Mouse (Mus musculus): ENCODE data around the gene Sfxn3. TPM values are rescaled to one million over a fixed set of nuclear protein-coding genes. Genes with fewer than 3 reads are reported as not detected.
A peak's percentile ranks its signal among the peaks of the same experiment; 100 is the strongest.

Sfxn3 gene
- polyA plus RNA-seq, 1 experiment: 90.5 TPM

DNA sequence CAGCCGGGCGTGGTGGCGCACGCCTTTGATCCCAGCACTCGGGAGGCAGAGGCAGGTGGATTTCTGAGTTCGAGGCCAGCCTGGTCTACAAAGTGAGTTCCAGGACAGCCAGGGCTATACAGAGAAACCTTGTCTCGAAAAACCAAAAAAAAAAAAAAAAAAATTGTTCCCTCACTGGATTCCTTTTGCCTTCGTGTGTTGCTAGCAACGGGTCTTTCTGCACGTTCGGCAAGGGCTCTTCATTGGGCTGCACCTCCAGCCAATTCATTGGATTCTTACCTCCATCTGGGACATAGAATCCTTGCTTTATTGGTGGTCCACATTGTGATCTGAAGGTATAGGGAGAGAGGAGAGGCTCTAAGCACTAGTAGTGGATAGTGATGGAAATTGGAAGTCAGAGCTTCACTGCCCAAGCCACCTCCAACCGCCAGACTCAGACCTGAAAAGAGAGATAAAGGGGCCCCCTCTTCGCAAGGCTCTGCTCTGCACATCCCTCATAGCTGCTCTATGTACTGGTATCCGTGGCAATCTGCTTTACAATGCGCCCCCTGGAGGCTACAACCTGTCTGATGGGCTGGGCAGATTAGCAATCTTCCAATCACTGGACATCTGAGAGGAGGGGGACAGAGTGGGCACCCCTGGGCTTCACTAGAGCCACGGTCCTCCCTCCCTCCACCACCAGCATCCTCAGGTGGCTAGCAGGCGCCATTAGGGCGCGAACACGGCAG lies 16.4 kb downstream of the Sfxn3 start:
- Histone ChIP-seq H3K4me1 (ENCODE audit: control insufficient read depth, insufficient read depth, low read length) (0 out of 2 replicates have a peak, but pooled peaks cover 3% of the 10 kb centered on the region), H3K27me3 (ENCODE audit: control insufficient read depth, insufficient read depth, low read length) (peaks cover 4% of the 10 kb centered on the region; the same call in 1 of the 2 replicates), H3K4me3 (replicated peaks; ENCODE audit: insufficient read depth, low read depth, low read length) (peak overlapping the region; percentile 44), H3K27ac (ENCODE audit: insufficient read depth, low read length) (no peak overlapping the region)
- WGBS: 43% methylated on average over 20 of the region's 20 CpGs
- peak; percentile 71 for TF ChIP-seq CTCF (IDR thresholded peaks at IDR 0.05; ENCODE audit: borderline replicate concordance, insufficient read depth, low read depth, low read length)
- TF ChIP-seq POLR2A (IDR thresholded peaks at IDR 0.05; ENCODE audit: borderline replicate concordance, insufficient read depth, low read length): no peak
- peak; percentile 61 to 68 for DNase-seq

GRCm38 (mm10) chr19:45065226-45065625 lies 17.9 kb downstream of the Sfxn3 start:
- Histone ChIP-seq H3K4me1 (ENCODE audit: control insufficient read depth, insufficient read depth, low read length) (0 out of 2 replicates have a peak, but pooled peaks cover 3% of the 10 kb centered on the region), H3K27ac (ENCODE audit: insufficient read depth, low read length) (no peak overlapping the region), H3K4me3 (replicated peaks; ENCODE audit: insufficient read depth, low read depth, low read length) (no peak overlapping the region), H3K27me3 (ENCODE audit: control insufficient read depth, insufficient read depth, low read length) (peaks cover 4% of the 10 kb centered on the region; the same call in 1 of the 2 replicates)
- no peak for DNase-seq
- no peak for TF ChIP-seq POLR2A (IDR thresholded peaks at IDR 0.05; ENCODE audit: borderline replicate concordance, insufficient read depth, low read length)
- 8% methylated on average over 21 of the region's 21 CpGs for WGBS

DNA sequence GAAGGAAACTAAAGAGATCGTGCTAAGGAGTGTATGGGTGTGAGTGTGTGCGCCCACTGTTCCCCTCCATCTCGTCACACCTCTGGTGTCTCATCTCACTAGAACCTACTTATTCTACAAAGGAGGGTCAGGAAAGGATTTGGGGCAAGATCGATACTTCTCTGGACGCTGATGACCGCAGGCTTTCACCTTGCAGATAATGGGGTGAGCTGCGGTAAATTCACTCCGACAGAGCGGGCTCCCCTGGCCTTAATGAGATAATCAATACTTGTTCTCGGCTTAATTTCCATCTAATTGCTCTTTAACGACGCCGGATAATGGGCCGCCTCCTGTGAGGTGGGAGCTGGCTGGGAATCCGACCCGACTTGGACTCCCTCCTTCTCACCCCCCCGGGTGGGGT lies 19.9 kb downstream of the Sfxn3 start:
- DNase-seq: no peak
- peaks cover 4% of the 10 kb centered on the region; the same call in 1 of the 2 replicates for H3K27me3 ChIP-seq (ENCODE audit: control insufficient read depth, insufficient read depth, low read length)
- 0 out of 2 replicates have a peak, but pooled peaks cover 3% of the 10 kb centered on the region for H3K4me1 ChIP-seq (ENCODE audit: control insufficient read depth, insufficient read depth, low read length)
- 31% methylated on average over 17 of the region's 17 CpGs for WGBS
- TF ChIP-seq CTCF (IDR thresholded peaks at IDR 0.05; ENCODE audit: borderline replicate concordance, insufficient read depth, low read depth, low read length): no peak
- no peak for TF ChIP-seq POLR2A (IDR thresholded peaks at IDR 0.05; ENCODE audit: borderline replicate concordance, insufficient read depth, low read length)
- H3K27ac ChIP-seq (ENCODE audit: insufficient read depth, low read length): no peak overlapping the region
- H3K4me3 ChIP-seq (replicated peaks; ENCODE audit: insufficient read depth, low read depth, low read length): no peak overlapping the region

DNA sequence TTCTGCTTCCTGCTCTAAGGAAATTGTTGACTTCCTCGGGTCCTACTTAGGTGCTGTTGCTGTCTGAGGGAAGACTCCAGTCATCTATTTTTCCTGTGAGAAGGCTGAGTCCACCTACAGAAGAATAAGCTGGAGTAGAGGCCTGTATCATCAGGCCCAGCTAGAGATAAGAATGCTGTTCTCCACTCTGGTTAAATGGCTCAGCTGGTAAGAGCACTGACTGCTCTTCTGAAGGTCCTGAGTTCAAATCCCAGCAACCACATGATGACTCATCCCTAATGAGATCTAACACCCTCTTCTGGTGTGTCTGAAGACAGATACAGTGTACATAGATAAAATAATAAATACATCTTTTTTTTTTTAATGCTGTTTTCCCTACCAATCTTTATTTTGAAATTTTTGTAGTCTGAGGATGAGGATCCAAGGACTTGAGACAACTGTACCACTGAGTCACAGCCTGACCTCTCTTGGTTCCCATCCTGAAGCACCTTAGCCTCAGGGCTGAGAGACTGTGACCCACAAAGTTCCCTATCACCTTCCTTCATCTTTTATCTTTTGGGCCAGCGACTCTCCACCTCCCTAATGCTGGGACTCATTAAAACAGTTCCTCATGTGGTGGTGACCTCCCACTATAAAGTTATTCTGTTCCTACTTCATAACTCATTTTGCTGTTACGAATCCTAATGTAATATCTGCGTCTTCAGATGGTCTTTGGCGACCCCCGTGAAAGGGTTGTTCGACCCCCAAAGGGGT lies 20.6 kb downstream of the Sfxn3 start:
- Histone ChIP-seq H3K27ac (ENCODE audit: insufficient read depth, low read length) (no peak overlapping the region), H3K4me1 (ENCODE audit: control insufficient read depth, insufficient read depth, low read length) (0 out of 2 replicates have a peak, but pooled peaks cover 3% of the 10 kb centered on the region), H3K4me3 (replicated peaks; ENCODE audit: insufficient read depth, low read depth, low read length) (no peak overlapping the region), H3K27me3 (ENCODE audit: control insufficient read depth, insufficient read depth, low read length) (peaks cover 4% of the 10 kb centered on the region; the same call in 1 of the 2 replicates)
- no peak for DNase-seq
- TF ChIP-seq CTCF (IDR thresholded peaks at IDR 0.05; ENCODE audit: borderline replicate concordance, insufficient read depth, low read depth, low read length): no peak
- WGBS: 73% methylated on average over 7 of the region's 7 CpGs

DNA sequence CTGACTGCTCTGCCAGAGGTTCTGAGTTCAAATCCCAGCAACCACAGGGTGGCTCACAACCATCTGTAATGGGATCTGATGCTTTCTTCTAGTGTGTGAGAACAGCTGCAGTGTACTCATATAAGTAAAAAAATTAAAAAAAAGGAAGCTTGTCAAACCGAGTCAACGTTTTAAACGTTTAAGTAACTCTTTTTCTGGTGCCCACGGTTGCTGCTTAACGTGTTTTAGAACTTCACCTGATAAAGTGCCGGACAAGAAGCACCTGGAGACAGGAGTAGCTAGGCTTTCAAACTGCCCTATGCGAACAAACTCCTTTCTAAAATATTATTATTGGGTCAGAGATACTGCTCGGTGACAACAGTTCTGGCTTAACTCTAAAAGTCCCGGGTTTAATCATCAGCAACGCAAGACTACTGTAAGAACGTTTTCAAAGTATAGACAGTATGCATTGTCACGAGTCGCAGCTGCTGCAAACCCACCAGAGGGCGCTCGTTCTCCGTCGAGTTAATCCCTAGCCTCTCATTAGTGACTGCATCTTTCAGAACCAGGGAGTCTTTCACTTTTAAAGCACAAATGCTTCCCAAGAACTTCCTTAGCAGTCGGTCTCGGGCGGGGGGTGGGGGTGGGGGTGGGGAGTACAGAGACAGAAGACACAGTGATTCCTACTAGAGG lies 26.7 kb downstream of the Sfxn3 start:
- Histone ChIP-seq H3K4me1 (ENCODE audit: control insufficient read depth, insufficient read depth, low read length) (peaks cover 7% of the 10 kb centered on the region; the same call in 1 of the 2 replicates), H3K27ac (ENCODE audit: insufficient read depth, low read length) (no peak overlapping the region), H3K27me3 (ENCODE audit: control insufficient read depth, insufficient read depth, low read length) (no peaks in the 10 kb centered on the region), H3K4me3 (replicated peaks; ENCODE audit: insufficient read depth, low read depth, low read length) (peak overlapping the region; percentile 89)
- peak; percentile 79 to 86 for DNase-seq
- WGBS: 7% methylated on average over 20 of the region's 20 CpGs
- TF ChIP-seq CTCF (IDR thresholded peaks at IDR 0.05; ENCODE audit: borderline replicate concordance, insufficient read depth, low read depth, low read length) (peak; percentile 86), POLR2A (IDR thresholded peaks at IDR 0.05; ENCODE audit: borderline replicate concordance, insufficient read depth, low read length) (no peak)

- TF ChIP-seq POLR2A (IDR thresholded peaks at IDR 0.05; ENCODE audit: borderline replicate concordance, insufficient read depth, low read length) (peak; percentile 99), CTCF (IDR thresholded peaks at IDR 0.05; ENCODE audit: borderline replicate concordance, insufficient read depth, low read depth, low read length) (no peak)
- WGBS: under 1% methylated on average over 45 of the region's 45 CpGs
- peak; percentile 95 to 98 for DNase-seq
- peak within 1 kb of the TSS; percentile 95 for H3K27ac ChIP-seq (ENCODE audit: insufficient read depth, low read length)
- peaks cover 7% of the 10 kb centered on the region; the same call in 1 of the 2 replicates for H3K4me1 ChIP-seq (ENCODE audit: control insufficient read depth, insufficient read depth, low read length)
- H3K4me3 ChIP-seq (replicated peaks; ENCODE audit: insufficient read depth, low read depth, low read length): peak within 1 kb of the TSS; percentile 89
- no peaks in the 10 kb centered on the region for H3K27me3 ChIP-seq (ENCODE audit: control insufficient read depth, insufficient read depth, low read length)
These were observed 27.4 kb downstream of the Sfxn3 start, which contains the start of gene Kazald1 for GRCm38 (mm10) chr19:45074580-45075322. Gene Kazald1 (plus strand): TSS chr19:45075241.
